Mouse (Mus musculus) erythroblast, adult 5-6 weeks (primary cell): ENCODE measurements at regions not wholly inside any gene's neighbourhood (a gene's known extent, or its start where the extent isn't known, plus 50 kb on each side); places are given as distances from the start of the nearest gene placed in this dataset.
"Not testable (repeated sequence)": the region's sequence is repeated elsewhere in the genome, so short reads cannot be mapped to it uniquely, and the experiment has no call there.

Experiments
- ATAC-seq: replicated peaks from 2 replicates; pipeline ENCODE4 v1.8.0; 2016; ENCODE audit warnings: moderate number of reproducible peaks, mild to moderate bottlenecking, moderate TSS enrichment, inconsistent platforms; ENCODE audit not compliant: poor library complexity, low FRiP score, severe bottlenecking

DNA sequence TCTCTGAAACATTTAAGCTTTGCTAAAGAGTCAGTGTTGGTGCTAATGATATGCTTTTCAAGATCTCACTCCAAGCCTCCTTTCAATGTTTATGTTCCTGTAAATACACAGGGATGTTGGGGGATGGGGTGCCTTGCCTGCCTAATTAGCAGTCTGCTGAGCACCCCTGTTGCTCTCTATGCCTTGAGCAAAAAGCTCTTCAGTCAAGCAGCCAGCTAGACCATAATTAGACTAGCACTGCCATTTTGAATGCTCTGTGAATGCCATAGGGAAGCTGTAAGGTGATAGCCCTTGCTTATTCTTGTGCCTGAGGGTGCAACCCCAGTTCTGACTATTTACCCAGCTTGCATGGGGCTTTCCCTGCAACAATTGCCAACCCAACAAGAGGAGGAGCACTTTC, 338.6 kb upstream of the Cwc22 start:
- no peak for ATAC-seq

DNA sequence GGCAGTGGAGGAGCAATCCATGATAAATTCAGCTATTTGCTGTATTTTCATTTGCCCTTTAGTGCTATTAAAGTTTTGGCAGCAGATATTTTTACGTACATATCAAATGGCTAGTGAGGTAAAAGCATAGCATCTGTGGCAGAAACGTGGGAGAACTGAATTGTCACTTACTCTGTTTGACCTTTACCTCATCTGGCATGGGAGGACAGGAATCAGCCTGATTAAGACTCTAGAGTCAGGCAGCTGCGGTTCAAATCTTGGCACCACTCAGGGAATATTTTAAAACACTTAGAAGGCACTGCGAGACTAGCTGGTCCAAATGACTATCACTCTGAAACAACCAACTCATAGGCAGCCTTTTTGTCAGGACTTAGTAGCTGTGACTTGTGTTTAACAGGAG, 337.4 kb upstream of the Cwc22 start:
- no peak for ATAC-seq

DNA sequence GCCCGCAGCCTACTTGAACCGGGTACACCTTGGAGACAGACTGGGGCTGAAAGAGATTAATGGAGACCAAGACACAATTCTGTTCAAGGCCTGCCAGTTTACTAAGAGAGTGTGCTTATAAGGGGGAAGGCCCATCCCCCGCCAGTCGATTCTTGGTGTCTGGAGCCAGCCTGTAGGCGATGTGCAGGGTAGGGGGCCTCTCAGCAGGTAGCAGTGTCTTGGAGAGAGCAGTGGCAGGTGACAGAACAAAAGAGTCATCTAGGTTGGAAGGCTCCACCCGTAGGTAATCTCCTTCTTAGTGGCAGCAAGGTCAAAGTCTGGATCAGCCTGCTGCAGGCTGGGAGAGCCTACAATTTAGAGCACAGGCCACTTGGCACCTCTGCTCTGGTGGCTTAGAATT, 335.7 kb upstream of the Cwc22 start:
- not testable (repeated sequence) for ATAC-seq

DNA sequence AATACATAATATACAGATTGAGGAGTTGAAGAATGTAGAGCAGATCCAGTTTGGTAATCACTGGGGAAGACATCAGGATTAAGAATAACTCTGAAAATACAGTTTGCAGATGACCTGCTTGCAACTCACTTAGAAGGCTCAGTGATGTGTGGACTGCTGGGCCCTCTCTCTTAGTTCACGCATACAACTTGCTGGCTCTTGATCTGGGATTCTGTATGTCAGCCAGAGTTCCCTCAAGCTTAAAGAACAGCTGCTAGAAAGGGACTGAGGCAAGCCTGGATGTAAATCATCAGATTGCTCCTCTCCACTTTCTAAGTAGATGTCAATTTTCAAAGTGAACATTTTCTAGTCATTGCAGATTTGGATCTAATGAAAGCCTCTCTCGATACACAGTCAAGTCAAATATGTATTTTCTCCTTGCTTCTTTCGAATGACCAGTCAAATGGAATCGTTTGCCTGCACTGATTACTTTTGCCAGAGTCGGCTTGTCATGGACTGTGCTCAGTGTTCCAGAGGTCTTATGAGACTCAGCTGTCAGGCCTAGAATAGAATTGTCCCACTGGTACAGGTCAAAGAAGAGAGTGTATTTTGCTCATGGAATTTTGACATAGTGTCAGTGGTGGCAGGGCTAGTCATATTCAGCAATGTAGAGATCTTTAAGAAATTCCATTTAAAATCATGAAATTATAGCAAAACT, 334.2 kb upstream of the Cwc22 start:
- ATAC-seq = no peak

DNA sequence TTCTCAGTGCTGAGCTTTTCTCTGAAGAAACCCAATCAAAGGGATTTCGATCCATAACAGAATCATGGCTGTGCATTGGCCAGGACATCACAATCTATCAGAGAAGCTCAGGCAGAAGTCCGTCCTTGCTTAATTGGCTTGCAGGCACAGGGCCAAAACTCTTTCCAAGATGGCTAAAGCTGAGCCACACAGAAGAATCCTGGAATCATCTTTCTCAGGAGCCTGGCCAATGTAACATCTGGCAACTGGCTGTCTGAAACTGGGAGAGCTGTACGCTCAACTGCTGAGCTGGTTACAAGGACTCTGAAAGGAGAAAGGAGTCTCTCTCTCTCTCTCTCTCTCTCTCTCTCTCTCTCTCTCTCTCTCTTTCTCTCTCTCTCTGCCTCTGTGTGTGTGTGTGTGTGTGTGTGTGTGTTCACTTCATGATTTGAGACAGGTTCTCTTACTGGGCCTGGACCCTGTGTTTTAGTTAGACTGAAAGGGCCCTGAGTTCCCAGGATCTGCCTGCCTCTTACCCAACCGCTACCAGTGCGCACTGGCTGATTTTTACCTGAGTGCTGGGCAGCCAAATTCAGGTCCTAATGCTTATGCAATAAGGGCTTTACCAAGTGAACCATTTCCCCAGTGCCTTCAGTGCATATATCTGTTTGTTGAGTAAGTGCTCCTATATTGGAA, 333.3 kb upstream of the Cwc22 start:
- ATAC-seq = no peak

DNA sequence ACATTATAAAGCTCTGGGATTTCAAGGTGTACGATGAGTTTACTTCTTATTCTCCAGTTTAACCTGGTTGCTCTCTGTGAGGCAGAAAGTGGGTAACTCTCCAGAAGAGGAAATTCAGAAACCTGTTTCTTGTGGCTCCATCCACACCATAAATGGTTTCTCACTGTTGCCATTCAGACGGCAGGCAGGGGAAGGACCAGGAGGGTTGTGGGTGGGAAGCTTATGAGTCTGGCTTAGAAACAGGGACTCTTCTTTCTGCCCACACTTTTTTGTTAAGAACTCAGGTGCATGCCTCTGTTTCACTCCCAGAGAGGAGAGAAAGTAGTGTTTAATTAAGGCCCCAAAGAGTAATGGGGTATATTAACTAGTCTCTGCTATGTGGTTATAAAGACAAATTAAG, 332.5 kb upstream of the Cwc22 start:
- no peak for ATAC-seq

DNA sequence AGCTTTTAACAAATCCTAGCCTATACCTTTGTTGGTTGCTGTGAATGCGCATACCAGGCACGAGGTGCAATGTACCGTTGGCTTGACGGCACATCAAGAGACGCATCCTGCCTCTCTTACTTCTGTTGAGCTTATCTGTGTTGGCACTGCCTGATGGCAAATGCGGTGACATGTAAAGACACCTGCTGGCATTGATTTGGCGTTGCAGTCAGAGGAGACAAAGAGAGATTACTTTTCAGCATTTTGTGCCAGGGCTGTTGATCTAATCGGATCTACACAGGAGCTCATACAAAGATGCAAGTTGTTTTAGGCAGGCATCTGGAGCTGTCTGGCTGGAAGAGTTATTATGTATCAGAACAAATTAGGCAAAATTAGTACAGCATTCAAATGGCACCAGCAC, 331.5 kb upstream of the Cwc22 start:
- ATAC-seq = no peak

DNA sequence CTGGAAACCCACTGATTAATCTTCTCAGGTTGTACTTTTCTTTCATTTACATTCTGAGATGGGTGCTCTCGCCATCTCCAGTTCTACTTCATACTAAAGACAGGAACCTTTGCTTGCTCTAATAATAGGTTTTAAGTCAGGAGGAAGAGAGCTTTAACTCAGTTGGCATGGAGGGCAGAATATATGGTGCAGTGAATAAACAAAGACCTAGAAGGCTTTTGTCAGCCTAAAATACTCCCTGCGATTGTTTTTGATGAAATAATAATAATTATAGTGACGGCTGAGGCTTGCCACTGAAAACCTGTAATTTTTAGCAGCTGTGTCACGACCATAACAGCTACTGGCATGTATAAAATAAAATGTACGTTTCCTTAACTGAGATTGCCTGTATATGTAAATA, 327.9 kb upstream of the Cwc22 start:
- no peak for ATAC-seq

DNA sequence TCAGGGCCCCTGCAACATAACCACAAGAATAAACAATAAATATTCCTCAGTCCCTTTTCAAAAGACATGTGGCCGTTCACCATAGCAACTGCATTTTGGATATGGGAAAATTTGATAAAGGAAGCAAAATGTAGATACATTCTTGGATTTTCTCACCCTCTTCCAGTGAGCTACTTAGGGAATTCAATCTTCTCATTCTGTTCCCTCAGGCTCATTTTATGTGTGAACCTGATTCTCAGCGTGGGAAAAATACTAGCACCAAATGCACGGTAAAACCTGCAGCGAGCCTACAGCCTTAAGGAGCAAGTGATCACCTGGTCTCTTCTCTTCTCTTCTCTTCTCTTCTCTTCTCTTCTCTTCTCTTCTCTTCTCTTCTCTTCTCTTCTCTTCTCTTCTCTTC, 322.5 kb upstream of the Cwc22 start:
- no peak for ATAC-seq

DNA sequence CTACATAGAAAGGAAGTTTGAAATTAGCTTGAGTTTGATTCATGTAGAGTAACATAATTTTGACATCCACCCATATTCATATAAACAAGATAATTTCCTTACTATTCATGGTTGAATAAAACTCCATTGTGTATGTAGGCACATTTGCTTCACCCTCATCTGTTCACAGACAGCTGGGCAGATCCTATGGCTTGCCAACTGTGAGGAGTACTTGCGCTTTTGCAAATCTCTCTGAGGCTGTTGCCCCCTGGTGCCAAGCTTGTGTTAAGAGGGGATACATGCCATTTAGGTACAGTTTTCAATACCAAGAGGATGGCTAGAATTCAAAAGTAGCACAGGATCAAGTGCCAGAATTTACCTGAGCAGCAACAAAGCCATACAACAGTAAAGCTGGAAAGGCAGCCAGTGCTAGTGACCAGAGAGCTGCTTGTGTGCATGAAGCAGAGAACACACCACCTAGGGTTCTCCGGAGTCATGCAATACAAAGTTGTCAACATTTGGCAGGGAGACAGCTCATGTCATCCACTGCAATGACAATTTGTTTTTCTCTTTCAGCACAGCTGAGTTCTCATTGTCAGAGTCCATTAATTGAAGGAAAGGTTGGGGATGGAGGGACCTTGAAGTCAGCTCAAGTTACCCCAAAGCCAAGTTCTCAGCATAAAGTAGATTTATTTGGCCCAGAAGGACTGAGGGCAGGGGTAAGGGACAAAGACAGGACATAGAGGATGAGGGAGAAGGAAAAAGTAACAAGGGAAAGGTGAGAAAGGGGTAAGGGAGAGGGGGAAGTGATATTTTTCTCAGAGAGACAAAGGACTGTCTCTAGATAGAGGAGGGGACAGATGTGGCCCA, 321.6 kb upstream of the Cwc22 start:
- no peak for ATAC-seq

DNA sequence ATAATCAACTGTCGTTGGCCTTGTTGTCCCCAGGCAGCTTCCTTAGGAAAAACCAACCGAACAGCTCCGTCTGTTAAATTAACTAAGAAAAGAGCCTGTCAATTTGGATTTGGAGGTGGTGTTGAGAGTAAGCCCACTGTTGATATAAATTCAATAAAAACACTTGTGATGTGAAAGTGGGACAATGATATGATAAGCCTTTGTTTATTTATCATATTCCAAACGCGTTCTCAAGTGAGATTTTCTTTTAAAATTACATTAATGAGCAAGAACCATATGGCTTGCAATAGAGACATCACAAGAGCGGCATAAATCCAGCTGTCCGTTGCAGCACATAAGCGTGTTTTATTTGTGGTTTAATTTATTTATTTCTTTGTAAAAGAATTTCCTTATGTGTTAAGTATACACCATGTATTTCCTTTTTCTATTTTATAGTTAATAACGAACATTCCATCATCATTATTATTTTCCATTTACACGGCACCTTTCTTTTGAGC, 307.5 kb upstream of the Cwc22 start:
- ATAC-seq = no peak

DNA sequence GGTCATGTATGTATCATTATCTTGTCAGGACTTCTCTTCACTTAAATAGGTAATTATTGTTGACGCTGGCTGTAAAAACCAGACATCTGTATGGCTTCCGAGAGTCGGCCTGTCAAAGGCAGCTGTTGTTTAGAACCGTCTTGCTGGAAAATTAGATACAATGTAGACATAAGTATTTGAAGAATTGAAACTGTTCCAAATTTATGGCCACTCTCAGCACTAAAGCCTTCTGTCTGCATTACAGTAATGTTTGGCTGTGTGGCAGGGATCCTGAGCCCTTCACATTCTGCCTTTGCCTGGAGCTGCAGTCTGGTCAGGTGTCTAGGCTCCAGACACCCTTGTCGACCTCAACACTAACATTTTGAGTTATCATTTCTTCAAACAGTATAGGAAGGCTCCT, 300.2 kb upstream of the Cwc22 start:
- ATAC-seq = no peak

DNA sequence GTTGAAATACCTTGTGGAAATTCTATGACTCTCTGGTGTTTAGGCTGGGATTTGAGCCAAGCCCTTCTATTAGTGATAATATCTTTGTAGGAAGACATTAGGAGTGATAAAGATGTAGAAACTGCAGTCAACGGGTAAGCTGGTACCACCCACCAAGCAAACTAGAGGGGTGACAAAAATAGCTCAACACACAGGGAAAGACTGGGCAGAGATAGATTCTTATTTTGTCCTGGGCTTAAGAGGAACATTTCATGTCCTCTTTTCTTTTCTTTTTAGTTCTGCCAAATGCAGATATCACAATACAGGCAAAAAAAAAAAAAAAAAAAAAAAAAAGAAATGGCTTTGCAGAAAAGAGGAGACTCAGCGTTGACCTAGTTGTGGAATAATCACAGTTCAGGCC, 294.1 kb upstream of the Cwc22 start:
- no peak for ATAC-seq

DNA sequence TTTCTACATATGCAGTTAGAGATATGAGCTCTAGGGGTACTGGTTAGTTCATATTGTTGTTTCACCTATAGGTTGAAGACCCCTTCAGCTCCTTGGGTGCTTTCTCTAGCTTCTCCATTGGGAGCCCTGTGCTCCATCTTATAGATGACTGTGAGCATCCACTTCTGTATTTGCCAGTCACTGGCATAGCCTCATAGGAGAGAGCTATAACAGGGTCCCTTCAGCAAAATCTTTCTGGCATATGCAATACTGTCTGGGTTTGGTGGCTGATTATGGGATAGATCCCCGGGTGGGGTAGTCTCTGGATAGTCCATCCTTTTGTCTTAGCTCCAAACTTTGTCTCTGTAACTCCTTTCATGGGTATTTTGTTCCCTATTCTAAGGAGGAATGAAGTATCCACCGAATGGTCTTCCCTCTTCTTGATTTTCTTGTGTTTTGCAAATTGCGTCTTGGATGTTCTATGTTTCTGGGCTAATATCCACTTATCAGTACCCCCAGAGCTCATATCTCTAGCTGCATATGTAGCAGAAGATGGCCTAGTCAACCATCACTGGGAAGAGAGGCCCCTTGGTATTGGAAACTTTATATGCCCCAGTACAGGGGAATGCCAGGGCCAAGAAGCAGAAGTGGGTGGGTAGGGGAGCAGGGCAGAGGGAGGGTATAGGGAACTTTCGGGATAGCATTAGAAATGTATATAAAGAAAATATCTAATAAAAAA, 279.4 kb upstream of the Cwc22 start:
- not testable (repeated sequence) for ATAC-seq

DNA sequence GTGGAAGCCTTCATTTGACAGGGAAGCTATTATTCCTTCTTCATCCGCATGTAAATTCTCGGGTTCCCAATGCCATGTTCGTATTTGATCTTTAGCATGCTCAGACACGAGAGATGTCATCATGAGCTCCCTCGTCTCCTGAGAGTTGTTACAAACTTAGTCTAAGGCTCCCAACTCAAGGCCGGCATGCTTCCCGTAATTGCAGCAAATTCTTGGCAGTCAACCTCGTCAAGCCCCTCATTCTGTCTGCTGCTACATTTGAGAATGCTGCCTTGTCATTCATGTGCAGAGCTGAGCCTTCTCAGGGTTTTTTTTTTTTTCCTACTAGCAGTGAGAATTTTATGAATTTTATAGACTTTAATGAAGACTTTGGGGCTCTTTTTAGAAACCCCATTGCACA, 268.3 kb upstream of the Cwc22 start:
- ATAC-seq = no peak

DNA sequence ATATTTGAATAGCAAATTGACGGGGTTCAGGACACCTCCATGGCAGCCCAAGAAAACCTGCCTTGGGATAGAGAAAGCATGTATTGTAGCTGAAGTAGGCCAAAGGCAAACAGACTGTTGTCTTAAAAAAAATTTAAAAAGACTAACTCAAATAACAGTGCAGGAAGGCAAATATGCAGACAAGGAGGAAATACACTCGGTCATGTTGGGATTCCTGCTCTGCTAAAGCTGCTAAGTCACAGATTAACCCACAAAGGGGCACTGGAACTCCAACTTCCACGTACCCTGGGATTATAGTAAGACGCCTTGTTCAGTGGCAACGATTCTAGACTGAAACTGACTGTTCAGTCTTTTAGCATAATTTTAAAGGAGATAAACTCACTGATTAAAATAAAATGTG, 258.9 kb upstream of the Cwc22 start:
- ATAC-seq = no peak

DNA sequence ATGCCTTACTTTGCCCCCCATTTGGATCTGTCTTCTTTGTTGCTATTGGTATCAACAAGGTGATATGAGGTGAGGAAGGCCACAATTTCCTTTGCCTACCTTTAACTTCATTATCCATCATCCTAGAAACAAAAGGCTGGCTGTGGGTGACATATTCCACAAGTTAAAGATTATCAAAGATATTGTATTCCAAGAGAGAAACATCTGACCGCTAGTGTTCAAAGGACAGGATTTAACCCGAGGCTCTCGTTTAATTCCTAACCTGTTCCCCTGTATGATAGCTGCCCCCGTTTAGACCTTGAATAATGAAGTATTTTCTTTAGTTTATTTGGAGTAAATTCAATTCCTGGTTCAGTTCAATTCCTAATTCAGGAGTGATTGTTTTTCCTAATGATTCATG, 249.8 kb upstream of the Cwc22 start:
- ATAC-seq = no peak

DNA sequence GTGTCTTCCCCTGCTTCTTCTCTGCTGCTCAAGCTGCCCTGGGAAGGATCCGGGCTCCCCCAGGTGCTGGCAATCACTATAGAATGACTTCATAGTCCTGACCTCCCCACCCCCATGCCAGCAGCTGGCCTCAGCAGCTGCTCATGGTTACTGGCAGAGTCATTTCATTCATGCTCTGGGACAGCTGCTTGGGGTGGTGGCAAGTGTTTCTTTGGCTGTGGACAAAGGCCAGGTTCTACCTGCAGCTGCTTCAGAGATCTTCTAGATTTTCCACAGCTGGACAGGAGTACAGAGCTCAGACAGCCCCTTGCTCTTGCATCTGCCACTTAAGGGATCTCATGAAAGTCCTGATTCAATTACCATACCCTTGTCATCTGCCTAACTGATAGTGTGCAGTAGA, 243.4 kb upstream of the Cwc22 start:
- no peak for ATAC-seq

DNA sequence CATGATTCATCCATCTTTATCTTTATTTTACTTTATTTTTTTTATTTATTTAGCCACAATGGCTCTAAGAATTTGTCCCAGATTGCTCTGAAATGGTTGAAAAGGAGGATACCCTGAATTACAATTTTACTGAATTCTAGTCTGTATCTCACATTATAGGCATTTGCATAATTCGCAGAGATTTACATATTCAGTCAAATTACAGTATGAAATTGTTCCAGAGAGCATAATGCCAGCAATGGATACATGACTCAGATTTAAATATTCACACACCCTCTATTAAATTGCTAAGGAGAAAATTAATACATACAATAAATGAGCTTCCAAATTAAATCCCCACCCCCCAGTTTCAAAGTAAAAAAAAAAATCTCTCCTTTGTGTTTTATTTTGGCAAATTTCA, 238.8 kb upstream of the Cwc22 start:
- ATAC-seq = no peak

DNA sequence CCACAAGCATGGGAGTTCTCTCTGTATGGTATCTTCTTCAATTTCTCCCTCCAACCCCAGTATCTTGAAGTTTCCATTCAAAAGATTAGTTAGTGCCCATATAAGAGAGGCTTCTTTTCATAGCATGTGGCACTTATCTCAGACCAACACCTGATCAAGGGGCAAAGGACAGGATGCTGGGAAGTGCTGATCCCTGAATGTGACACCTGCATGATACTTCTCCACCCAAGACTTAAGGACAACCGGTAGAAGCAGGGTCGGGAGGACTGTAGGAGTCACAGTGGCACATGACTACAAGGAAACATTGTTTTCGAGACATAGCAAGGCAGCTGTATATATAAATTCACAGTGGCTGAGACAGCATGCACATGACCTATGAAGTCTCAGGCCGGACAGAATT, 227.6 kb upstream of the Cwc22 start:
- no peak for ATAC-seq
